Mouse (Mus musculus): ENCODE measurements around the gene Fbxl17.

GRCm38 (mm10) chr17:63489525-63489924 is 10.3 kb downstream of the Fbxl17 start:
- no peak for TF ChIP-seq POLR2A (IDR thresholded peaks at IDR 0.05; ENCODE audit: control insufficient read depth, extremely low read depth, insufficient read depth, low read length, poor library complexity)
- TF ChIP-seq CTCF (IDR thresholded peaks at IDR 0.05; ENCODE audit: borderline replicate concordance, control insufficient read depth, extremely low read depth, insufficient read depth, low read length, poor library complexity): no peak
